Mouse (Mus musculus): Measurements from ENCODE around the gene Abcc6. TPM values are rescaled to one million over a fixed set of nuclear protein-coding genes. Genes with fewer than 3 reads are reported as not detected.
A peak's percentile ranks its signal among the peaks of the same experiment; 100 is the strongest.

Abcc6 gene
- total RNA-seq (2022): 1 to 10 TPM; 1.8 to 3.5 (median 2.6) TPM

- no peak for DNase-seq (ENCODE audit: low spot score in 2 of 2)
Measured at GRCm38 (mm10) chr7:46030145-46030488, at the start of gene Abcc6. Abcc6 (minus strand) TSS chr7:46030302.

- DNase-seq (ENCODE audit: low spot score in 2 of 2): no peak
Measured at GRCm38 (mm10) chr7:46077675-46078074, 47.6 kb upstream of the Abcc6 start.

- DNase-seq (ENCODE audit: low spot score in 2 of 2): no peak
Measured at GRCm38 (mm10) chr7:46076844-46077243, 46.7 kb upstream of the Abcc6 start.

DNA sequence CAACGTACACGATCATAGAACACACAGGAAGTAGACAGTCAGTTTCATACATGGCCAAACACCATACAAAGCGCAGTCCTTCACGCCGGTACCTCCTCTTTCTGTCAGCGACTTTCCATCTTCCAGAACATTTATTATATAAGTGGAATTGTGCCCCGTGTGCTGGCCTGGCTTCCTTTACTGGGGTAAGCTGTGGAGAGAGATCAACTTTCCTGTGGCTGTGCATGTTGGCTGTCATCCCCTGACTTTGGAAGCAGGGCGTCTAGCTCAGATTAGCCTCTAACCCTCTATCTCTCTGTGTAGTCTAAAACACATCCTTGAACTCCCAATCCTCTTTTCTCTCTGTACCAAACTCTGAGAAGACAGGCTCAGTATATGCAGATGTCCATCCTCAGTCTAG lies 38.7 kb upstream of the Abcc6 start:
- DNase-seq (ENCODE audit: low spot score in 2 of 2): no peak

DNA sequence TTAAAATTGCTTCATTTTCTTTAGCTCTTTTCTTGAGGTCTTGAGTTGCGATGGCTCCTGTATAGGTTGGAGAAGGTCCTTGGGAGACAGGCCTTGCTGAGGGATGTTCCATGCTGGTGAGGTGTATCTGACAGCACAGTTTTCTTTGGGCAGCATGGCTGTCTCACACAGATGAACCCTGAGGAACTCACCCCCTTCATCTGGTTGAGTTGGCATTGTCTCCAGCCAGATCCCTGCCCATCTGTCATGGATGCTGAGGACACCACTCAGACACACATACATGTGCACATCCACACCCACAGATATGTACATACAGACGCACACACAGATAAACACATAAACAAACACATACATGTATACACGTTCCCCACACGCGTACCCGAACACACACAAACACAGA lies 33.2 kb upstream of the Abcc6 start:
- no peak for DNase-seq (ENCODE audit: low spot score in 2 of 2)

GRCm38 (mm10) chr7:46061614-46062013 lies 31.5 kb upstream of the Abcc6 start:
- DNase-seq (ENCODE audit: low spot score in 2 of 2): no peak

DNA sequence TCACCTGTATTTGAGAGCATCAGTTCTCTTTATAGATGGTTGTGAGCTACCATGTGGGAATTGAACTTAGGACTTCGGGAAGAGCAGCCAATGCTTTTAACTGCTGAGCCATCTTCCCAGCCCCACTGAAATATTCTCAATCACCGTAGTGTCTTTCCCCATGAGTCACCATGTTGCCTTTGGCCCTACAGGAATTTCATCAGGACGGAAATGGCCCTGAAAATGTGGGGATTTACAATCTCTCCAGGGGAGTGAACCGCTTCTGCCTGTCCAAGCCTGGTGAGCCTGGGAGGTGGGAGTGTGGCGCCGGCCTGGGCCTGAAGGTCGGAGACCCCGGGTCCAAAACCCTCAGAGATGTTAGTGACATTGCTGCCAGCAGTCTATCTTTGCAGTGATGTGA lies 30.6 kb upstream of the Abcc6 start:
- DNase-seq (ENCODE audit: low spot score in 2 of 2): no peak

DNA sequence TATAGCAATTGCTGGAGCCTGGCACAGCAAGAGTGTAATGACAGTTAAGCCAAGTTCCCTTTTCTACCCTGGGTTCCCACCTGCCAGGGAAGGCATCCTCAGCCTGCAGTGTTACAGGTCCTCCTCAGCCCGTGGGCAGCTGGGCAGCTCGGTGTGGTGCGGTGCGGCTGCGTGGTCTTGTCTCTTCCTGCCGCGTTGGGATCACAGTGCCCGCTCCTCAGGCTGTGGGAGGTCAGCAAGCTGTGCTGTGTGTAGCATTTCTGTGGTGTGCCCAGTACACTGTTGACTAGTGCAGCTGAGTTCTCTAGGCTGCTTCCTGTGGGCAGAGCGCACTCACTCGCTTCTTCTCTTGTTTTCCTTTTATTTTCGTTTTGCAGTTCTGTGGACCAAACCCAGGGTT lies 28.8 kb upstream of the Abcc6 start:
- DNase-seq (ENCODE audit: low spot score in 2 of 2): no peak

DNA sequence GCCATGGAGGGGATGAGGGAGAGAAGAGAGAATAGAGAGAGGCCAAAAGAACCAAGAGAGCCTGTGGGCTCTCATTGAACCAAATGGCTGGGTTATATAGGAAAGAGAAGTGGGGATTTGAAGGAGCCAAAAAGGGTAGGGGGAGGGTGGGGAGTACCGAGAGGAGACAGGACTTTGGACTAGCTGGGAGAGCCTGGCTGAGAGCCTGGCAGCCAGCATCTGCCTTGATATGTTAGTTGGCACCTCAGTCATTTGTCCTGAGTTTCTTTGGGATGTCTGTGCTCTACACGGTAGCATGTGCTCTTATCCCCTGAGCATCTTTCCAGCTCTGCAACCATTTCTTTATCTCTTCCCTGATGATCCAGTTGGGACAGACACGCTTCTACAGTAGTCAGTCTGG lies 23.5 kb upstream of the Abcc6 start:
- DNase-seq (ENCODE audit: low spot score in 2 of 2): no peak

GRCm38 (mm10) chr7:46052161-46052821 lies 22.2 kb upstream of the Abcc6 start:
- DNase-seq (ENCODE audit: low spot score in 2 of 2): no peak

DNA sequence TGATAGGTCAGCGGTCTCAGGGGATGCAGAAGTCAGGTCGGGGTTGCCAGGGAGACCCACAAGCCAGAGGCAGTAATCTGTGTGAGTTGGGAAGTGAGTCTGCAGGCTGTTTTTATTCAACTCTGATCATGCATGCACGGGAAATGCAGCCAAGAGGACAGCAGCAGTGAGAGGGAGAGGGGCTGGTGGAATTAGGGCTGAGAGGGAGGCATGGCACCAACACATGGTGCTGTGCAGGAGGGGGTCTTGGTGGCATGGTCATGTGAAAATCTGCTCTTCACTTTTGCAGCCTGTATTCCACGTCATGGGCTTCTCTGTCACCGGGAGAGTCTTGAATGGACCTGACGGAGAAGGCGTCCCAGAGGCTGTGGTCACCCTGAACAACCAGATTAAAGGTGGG lies 19.9 kb upstream of the Abcc6 start:
- DNase-seq (ENCODE audit: low spot score in 2 of 2): no peak

DNA sequence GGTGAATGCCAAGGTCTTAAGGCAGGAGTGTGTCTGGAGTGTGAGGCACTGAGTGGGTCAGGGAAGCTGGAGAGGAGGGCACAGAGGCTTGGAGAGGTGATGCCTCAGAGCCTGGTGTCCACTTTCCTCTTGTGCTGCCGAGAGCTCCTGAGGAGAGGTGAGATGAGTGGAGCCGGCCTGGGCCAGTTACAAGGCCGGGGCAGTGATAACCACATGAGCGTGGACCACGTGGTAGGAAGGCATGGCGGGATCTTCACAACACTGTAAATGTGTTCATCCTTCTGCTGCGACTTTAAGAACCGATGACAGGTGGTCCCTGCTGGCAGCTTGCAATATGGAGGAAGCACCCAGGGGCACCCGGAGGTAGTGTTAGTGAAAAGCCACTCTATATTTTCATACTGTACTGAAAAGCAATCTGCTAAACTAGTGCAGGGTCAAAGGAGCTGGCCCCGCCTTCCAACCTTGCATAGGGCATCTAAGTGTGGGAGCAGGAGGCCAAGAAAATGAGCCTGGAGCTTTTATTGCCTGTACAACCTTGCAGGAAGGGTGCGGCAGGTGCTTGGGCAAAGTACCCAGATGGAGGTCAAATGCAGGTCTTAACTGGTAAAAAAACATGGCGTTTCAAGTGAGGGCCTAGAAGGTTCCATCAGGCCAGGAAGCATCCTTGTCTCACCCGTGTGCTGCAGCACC lies 17.9 kb upstream of the Abcc6 start:
- DNase-seq (ENCODE audit: low spot score in 2 of 2): no peak

DNA sequence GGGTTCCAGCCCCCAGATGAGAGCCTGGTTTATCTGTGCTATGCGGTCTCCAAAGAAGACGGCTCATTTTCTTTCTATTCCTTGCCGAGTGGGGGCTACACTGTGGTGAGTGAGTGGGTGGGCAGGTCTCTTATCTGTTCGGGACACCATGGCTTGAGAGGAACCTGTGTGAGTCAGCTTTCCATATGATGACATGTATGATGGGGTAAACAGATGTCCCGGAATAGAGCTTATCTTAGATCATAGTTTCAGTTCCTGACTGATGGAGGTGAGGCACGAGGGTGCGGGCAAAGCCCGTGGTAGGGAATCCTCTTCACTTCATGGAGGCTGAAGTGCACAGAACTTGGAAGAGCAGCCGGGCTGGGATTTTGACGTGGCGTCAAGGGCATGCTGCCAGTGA lies 15.8 kb upstream of the Abcc6 start:
- DNase-seq (ENCODE audit: low spot score in 2 of 2): no peak

GRCm38 (mm10) chr7:46044106-46044505 lies 14.0 kb upstream of the Abcc6 start:
- DNase-seq (ENCODE audit: low spot score in 2 of 2): no peak

DNA sequence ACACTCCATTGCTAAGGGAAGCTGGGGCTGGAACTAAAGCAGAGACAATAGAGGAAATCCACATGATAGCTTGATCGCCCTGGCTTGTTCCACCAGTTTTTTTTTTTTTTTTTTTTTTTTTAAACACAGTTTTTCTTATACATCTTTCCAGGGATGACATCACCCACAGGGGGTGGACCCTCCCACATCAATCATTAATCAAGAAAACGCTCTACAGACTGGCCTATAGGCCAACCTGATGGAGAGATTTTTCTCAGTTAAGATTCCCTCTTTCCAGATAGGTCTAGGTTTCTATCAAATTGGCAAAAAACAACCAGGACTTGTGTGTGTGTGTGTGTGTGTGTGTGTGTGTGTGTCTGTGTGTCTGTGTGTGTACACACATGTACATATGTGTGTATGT lies 9.8 kb upstream of the Abcc6 start:
- no peak for DNase-seq (ENCODE audit: low spot score in 2 of 2)

DNA sequence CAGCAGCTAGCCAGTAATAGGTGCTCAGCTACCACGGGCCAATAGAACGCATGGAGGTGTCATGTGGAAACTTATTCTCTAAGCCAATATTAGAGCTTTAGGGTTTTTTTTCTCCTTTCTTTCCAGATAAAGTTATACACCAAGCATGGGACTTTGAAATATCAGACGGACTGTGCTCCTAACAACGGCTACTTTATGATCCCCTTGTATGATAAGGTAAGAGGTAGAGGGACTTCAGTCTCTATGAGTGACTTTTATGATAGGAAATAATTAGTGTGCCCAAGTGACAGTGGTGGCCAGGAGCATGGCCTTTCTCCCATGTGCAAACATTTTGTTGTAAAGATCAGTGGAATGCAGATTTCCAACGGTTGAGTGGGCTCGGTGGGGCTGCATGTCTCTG lies 7.3 kb upstream of the Abcc6 start:
- no peak for DNase-seq (ENCODE audit: low spot score in 2 of 2)

DNA sequence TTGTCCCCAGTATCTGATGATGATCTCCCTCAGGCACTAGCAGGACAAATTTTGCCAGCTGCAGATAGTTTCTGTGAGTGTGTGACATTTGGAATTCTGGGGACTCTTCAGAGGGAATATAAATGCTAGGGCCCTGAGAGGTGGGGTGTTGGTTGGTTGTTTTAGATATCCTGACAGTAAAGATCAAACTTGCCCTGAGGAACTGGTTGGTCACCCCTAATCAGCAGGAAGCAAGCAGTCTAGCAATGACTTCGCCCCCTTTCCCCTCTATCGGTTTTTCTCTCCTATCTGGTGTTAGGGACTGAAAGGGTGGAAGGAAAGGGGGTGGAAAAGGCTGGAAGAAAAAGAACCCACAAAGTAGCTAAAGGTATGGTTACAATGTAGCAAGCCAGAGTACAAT lies 5.4 kb upstream of the Abcc6 start:
- no peak for DNase-seq (ENCODE audit: low spot score in 2 of 2)

- no peak for DNase-seq (ENCODE audit: low spot score in 2 of 2)
Measured at GRCm38 (mm10) chr7:46034991-46035390, 4.9 kb upstream of the Abcc6 start.

GRCm38 (mm10) chr7:46033870-46034337 lies 3.8 kb upstream of the Abcc6 start:
- DNase-seq (ENCODE audit: low spot score in 2 of 2): peak in 1 of 2 experiments; percentile 15

GRCm38 (mm10) chr7:46033109-46033869 lies 3.2 kb upstream of the Abcc6 start, which contains the start of gene Nomo1:
Nomo1 (plus strand) TSS chr7:46033698.
- DNase-seq (ENCODE audit: low spot score in 2 of 2): peak; percentile 91 to 96

DNA sequence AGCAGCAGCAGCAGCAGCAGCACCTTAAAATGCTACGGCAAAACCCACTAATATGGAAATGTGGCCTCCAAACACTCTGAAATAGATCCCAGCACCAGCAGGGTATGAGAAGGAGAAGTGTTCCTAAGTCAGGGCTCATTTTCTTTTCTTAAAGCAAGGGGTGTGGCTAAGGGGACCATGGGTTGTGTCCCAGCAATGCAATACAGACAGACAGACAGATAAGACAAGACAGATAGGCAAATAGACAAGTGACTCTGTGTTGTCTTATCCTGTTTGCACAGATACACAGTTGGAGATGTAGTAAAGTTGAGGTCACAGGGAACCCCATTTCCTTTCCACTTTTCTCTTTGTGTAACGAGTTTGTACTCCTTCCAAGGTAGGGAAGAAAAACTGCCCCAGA lies 973 bp upstream of the Abcc6 start:
- no peak for DNase-seq (ENCODE audit: low spot score in 2 of 2)
